Mouse (Mus musculus) layer of hippocampus, postnatal 10 days (tissue): ENCODE data around the gene Taf6l. TPM values are rescaled to one million over a fixed set of nuclear protein-coding genes. Genes with fewer than 3 reads are reported as not detected.
"Not testable (repeated sequence)": the region's sequence is repeated elsewhere in the genome, so short reads cannot be mapped to it uniquely, and the experiment has no call there.

ENCODE experiments used
- DNase-seq, 2 experiments: peaks; one replicate each; pipeline ENCODE4 v3.0.0; 2021; ENCODE audit warnings: low spot score in 2 of 2
- microRNA-seq, 2 experiments: library from miRNA; unstranded; fragments of <30 nt; microRNA quantifications; one replicate each; pipeline ENCODE4 v1.2.0; 2021
- total RNA-seq, 2 experiments: library from RNA; stranded (reverse); gene quantifications; 2 replicates each; pipeline ENCODE4 v1.2.3; 2021

Gene Taf6l
- total RNA-seq, 2 experiments from 2014 or later: 18.2 to 19.0 TPM

- peak in 1 of 2 experiments; percentile 32 for DNase-seq
Measured at GRCm38 (mm10) chr19:8740603-8741002, 45.6 kb downstream of the Taf6l start, which contains the start of gene 1700092M07Rik. TSS of gene 1700092M07Rik (plus strand) at chr19:8740718.

DNA sequence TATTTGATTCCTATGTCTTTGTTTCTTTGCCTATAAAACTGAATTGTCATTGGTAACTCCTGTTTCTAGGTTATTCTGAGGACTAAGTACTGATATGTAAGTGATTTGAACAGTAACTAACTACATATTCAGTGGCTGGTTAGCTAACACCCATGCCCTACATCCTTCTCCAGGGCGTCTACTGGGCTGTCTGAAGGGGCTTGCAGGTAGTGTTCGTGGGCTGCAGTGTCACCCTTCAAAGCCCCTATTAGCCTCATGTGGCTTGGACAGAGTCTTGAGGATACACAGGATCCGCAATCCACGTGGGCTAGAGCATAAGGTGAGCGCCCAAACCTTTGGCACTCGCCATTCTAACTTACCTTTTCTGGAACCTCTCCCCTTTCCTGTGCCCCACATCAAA, 46.6 kb downstream of the Taf6l start:
- no peak for DNase-seq

DNA sequence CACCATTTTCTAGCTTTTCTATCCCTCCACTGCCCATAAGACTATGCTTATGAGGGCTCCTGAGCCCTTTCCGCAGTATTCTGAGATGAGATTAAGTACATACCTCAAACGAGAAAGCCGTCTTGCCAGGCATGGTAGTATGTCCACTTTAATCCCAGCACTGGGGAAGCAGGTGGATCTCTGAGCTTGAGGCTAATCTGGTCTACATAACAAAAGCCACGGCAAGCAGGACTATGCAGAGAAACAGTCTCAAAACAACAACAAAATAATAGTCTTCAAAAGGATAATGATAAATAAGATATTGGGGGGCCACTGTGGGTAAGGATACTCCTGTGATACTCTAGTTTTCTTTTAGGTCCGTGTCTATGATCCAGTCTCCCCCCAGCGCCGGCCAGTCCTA, 47.3 kb downstream of the Taf6l start:
- no peak for DNase-seq

DNA sequence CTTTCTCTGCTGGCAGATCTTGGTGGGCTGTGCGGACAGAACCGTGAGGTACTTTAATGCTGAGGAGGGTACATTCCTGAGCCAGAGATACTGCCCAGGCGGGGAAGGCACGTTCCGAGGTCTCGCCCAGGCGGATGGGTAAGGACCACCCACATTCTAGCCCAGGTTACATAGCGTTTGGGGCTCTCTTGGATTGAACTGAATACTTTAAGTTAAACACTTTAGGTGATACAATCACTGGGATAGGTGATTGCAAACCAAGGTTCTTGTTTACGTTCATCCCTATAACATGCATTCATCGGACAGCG, 50.1 kb downstream of the Taf6l start:
- DNase-seq: no peak

DNA sequence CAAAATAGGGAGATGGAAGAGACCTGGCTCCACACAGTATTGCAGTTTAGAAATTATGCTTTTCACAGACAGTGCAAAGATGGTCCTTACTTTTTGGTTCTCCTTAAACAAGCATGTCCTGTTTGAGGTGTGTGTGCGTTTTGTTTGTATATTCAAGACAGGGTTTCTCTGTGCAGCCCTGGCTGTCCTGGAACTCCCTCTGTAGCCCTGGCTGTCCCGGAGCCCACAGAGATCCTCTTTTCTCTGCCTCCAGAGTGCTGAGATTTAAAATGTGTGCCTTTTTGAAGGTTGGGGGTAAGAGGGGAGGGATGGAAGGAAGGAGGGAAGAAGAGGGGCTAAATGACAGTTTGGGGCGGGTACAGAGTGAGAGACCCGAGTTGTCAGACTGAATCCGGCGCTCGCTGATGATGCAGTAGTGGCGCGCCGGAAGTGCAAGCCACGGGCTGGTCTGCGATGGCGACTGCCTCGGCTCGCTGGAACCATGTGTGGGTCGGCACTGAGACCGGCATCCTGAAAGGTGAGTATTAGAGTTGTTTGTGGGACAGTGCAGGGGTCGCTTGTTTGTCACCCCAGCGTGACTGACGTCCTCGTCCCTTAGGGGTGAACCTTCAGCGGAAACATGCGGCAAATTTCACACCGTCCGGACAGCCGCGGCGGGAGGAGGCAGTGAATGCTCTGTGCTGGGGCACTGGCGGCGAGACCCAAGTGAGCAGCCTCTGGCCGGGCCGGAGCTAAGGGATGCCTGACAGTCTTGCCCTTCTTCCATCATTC, 50.6 kb downstream of the Taf6l start, which contains the start of gene Wdr74:
Wdr74 (plus strand) TSS at position 439 of the 771 bp plus-strand sequence.
- peak; percentile 92 to 95 for DNase-seq

- no peak for DNase-seq
Measured at GRCm38 (mm10) chr19:8734334-8734733, 51.9 kb downstream of the Taf6l start.

GRCm38 (mm10) chr19:8728335-8729099, 57.7 kb downstream of the Taf6l start:
- DNase-seq: not testable (repeated sequence)

DNA sequence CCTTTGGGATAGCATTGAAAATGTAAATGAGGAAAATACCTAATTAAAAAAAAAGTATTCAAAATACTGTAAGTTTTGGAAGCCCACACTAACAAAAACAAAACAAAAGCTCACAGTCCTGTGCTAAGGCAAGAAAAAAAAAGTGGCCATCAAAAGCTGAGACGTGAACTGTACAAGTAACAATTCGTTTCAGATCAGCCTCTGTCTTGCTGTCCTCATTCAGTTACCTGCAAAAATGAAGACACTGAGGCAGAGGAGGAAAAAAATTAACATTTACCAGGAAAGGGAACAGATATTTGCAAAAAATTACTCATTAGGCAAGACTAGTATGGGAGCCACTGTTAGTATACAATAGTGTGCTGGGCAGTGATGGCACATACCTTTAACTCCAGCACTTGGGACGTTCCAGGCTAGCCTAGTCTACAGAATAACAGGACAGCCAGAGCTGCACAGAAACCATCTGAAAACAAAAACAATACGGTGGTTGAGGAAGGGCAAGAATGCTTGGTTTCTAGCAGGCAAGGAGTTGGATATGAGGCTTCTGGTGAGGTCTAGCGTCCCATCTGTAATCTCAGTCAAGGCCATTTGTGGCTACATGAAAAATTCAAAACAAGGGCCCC, 58.6 kb downstream of the Taf6l start:
- DNase-seq: no peak

GRCm38 (mm10) chr19:8726609-8727390, 59.4 kb downstream of the Taf6l start:
- no peak for DNase-seq

DNA sequence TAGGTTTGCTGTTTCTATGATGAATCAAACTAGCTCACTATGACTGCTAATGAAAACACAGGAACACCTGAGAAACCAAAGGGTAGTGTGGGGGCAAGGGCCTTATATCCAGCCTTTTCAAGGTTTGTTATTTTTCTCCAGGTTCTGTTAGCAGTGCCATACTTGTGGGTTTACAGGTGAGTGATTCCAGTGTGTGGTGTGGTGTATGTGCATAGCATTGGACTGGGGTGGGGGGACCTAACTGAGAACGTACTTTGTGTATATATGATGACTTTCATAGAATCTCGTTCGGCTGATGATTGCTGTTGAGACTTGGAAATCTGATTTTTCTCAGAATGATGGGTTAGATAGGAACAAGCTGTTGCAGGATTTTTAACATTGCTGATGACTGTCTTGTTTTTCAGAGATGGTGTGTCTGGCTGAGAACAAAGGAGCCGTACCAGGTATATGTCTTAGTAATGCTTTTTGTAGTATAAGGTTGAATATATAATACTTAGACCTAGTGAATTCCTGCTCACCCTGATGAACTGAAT, 61.1 kb downstream of the Taf6l start:
- DNase-seq: no peak

Small RNA genes lying within 50 kb of the gene (microRNA-seq; reads per million reads assigned to microRNA genes)
- gene Mir6992: 0 reads per million in 2 experiments

Other genes starting within 250 kb of the Taf6l start
- gene Slc22a8, start 195.2 kb downstream of the Taf6l start, total RNA-seq: 10 to 100 TPM; 20.6 to 21.5 TPM
- gene Slc22a6, start 168.4 kb downstream of the Taf6l start, total RNA-seq: 1 to 10 TPM; 3.6 to 4.4 TPM
- gene Chrm1, start 122.6 kb downstream of the Taf6l start, total RNA-seq: 100 to 1,000 TPM; 117 to 125 TPM
- 100 to 1,000 TPM; 198 to 212 TPM for gene Slc3a2, start 63.0 kb downstream of the Taf6l start, total RNA-seq
- 10 to 100 TPM; 52.6 to 53.3 TPM for gene Wdr74, start 50.6 kb downstream of the Taf6l start, total RNA-seq
- gene 1700092M07Rik, start 45.7 kb downstream of the Taf6l start, total RNA-seq: 1 to 10 TPM; 1.4 to 1.8 TPM
- gene Stx5a, start 45.0 kb downstream of the Taf6l start, total RNA-seq: 10 to 100 TPM; 61.9 to 64.8 TPM
- gene Nxf1, start 29.3 kb downstream of the Taf6l start, total RNA-seq: 10 to 100 TPM; 72.7 to 79.7 TPM
- gene Tmem223, start 15.4 kb downstream of the Taf6l start, total RNA-seq: 100 to 1,000 TPM in 1 of 2 experiments, 10 to 100 TPM in 1; 99.9 to 120 TPM
- gene Tmem179b, start 11.9 kb downstream of the Taf6l start, total RNA-seq: 1 to 10 TPM; 7.0 to 9.3 TPM
- gene Polr2g, start 12.2 kb upstream of the Taf6l start, total RNA-seq: 100 to 1,000 TPM; 107 to 109 TPM
- 1 to 10 TPM; 4.2 to 5.2 TPM for gene Zbtb3, start 16.1 kb upstream of the Taf6l start, total RNA-seq
- 10 to 100 TPM; 27.8 to 34.5 TPM for gene Ttc9c, start 32.9 kb upstream of the Taf6l start, total RNA-seq
- 100 to 1,000 TPM; 112 to 115 TPM for gene Hnrnpul2, start 33.6 kb upstream of the Taf6l start, total RNA-seq
- gene AC129217.1, start 43.4 kb upstream of the Taf6l start, total RNA-seq: 10 to 100 TPM in 1 of 2 experiments, not detected in 1; 15.9 TPM
- gene Bscl2, start 51.0 kb upstream of the Taf6l start, total RNA-seq: 100 to 1,000 TPM; 105 to 115 TPM
- gene Gng3, start 52.8 kb upstream of the Taf6l start, total RNA-seq: 100 to 1,000 TPM; 291 to 295 TPM
- gene Lrrn4cl, start 64.4 kb upstream of the Taf6l start, total RNA-seq: under 1 TPM; 0.66 to 0.78 TPM
- gene Ubxn1, start 85.1 kb upstream of the Taf6l start, total RNA-seq: 100 to 1,000 TPM; 112 to 116 TPM
- gene Uqcc3, start 94.5 kb upstream of the Taf6l start, total RNA-seq: 10 to 100 TPM; 32.1 to 37.5 TPM
- 1 to 10 TPM; 4.8 to 9.8 TPM for gene Lbhd1, start 97.3 kb upstream of the Taf6l start, total RNA-seq
- not detected for gene Gm49403, start 97.5 kb upstream of the Taf6l start, total RNA-seq
- gene 1810009A15Rik, start 102.4 kb upstream of the Taf6l start, total RNA-seq: 10 to 100 TPM; 18.9 to 27.6 TPM
- 1 to 10 TPM; 3.8 to 4.6 TPM for gene Gm49416, start 102.5 kb upstream of the Taf6l start, total RNA-seq
- 10 to 100 TPM; 24.6 to 25.0 TPM for gene Ints5, start 106.6 kb upstream of the Taf6l start, total RNA-seq
- 100 to 1,000 TPM; 103 to 111 TPM for gene Ganab, start 111.7 kb upstream of the Taf6l start, total RNA-seq
- 100 to 1,000 TPM; 121 to 130 TPM for gene B3gat3, start 134.0 kb upstream of the Taf6l start, total RNA-seq
- gene Rom1, start 142.9 kb upstream of the Taf6l start, total RNA-seq: 1 to 10 TPM; 2.3 to 2.4 TPM
- gene Eml3, start 143.1 kb upstream of the Taf6l start, total RNA-seq: 10 to 100 TPM; 11.0 to 11.9 TPM
- 10 to 100 TPM; 60.6 to 67.9 TPM for gene Mta2, start 155.5 kb upstream of the Taf6l start, total RNA-seq
- gene Tut1, start 167.4 kb upstream of the Taf6l start, total RNA-seq: 10 to 100 TPM; 15.6 to 16.2 TPM
- 100 to 1,000 TPM; 283 to 287 TPM for gene Eef1g, start 180.6 kb upstream of the Taf6l start, total RNA-seq
- 10 to 100 TPM; 17.2 to 18.5 TPM for gene Ahnak, start 202.9 kb upstream of the Taf6l start, total RNA-seq